Mouse (Mus musculus): ENCODE results near the gene 1700001K19Rik.

GRCm38 (mm10) chr12:110725489-110725888 lies 43.1 kb upstream of the 1700001K19Rik start:
- TF ChIP-seq POLR2A (IDR thresholded peaks at IDR 0.05; ENCODE audit: borderline replicate concordance, insufficient read depth, low read length) = no peak
- no peak for TF ChIP-seq CTCF (IDR thresholded peaks at IDR 0.05; ENCODE audit: borderline replicate concordance, insufficient read depth, low read depth, low read length)
